Mouse (Mus musculus) right cerebral cortex, postnatal 4 days (tissue): ENCODE results near the gene Iqcd.
A peak's percentile ranks its signal among the peaks of the same experiment; 100 is the strongest.

Experiments used
- DNase-seq: peaks from one replicate; pipeline ENCODE4 v3.0.0-alpha.2; 2022

Iqcd gene

GRCm38 (mm10) chr5:120588569-120589094 is at the start of gene Iqcd, which contains the start of gene Tpcn1:
Gene Iqcd (plus strand): TSS chr5:120589016.
Gene Tpcn1 (minus strand): TSS chr5:120588673.
- peak; percentile 99 for DNase-seq

DNA sequence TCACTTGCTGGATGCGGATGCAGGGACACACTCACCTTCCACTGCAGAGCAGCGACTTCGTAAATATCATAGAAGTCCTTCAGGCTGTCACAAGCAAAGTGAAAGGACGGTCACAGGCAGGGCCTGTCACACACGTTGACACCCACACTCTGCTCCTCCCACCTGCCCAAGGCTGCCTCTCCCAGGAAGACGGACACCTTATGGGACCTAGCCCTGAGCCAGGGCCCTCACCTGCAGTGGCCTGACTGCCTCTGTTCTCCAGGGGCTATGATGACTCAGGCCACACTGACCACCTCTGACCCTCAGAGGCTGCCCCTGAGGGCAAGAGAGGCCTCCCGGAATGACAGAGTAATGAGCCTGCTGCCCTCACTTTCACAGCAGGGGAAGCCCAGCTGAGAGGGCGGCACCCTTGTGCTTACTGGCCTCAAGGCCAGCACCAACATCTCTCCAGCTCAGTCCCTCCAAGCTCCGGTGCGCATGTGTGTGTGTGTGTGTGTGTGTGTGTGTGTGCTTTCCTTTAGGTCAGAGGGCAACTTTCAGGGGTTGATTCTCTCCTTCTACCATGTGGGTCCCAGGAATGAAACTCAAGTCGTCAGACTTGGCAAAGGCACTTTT is 40.5 kb upstream of the Iqcd start:
- DNase-seq = no peak

- no peak for DNase-seq
Measured at GRCm38 (mm10) chr5:120550137-120550536, 38.7 kb upstream of the Iqcd start.

DNA sequence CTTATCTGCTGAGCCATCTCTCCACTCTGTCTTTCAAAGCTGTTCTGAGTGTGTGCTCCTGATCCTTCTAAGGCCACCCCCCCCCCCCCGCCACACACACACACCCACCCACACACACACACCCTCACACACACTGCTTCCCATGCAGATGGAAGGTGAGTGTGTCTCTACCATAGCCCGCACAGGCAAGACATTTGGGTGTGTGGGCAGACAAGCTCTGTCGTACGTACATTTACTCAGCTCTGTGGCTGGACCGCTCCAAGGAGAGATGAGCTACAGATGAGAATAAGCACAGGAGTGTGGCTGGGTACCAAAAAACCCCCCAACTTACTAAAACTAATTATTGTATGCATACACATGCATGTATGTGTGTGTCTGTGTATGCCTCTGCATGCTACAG is 38.1 kb upstream of the Iqcd start:
- no peak for DNase-seq

DNA sequence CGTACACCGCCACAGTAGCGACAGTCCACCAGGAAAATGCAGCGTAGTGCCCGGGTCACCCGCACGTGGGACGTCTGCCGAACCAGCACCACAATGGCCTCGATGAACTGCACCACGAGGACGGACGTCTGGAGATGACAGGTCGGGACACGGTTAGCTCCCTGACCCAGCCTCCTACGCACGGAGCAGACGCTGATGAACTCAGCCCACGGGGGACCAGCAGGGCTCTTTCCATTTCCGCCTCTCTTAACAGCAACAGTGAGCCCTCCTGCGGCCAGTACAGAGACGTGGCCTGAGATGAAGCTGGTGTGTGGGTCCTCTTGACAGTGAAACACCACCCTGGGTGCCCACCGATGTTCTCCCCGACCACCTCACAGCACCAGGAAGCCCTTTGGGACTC is 32.9 kb upstream of the Iqcd start:
- no peak for DNase-seq

DNA sequence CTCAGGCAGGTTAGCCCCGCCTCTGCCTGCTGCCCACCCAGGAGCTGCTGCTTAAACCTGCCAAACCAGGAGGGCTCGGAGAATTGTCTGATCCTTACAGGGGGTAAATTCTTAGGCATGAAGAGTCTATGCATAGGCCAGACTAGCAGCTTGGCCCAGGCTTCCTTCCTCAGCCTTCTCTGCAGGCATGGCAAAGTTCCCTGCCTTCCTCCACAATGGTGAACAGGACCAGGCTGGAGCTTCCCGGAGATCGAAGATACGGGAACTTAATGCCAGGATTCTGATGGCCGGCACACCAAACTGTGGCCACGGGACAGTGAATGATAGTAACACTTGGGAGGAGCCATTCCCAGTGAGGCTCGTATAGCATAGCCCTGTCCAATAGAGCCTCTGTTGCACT is 30.8 kb upstream of the Iqcd start:
- DNase-seq = no peak

- DNase-seq = no peak
Measured at GRCm38 (mm10) chr5:120558762-120559161, 30.1 kb upstream of the Iqcd start.

GRCm38 (mm10) chr5:120560129-120560615 is 28.6 kb upstream of the Iqcd start:
- no peak for DNase-seq

DNA sequence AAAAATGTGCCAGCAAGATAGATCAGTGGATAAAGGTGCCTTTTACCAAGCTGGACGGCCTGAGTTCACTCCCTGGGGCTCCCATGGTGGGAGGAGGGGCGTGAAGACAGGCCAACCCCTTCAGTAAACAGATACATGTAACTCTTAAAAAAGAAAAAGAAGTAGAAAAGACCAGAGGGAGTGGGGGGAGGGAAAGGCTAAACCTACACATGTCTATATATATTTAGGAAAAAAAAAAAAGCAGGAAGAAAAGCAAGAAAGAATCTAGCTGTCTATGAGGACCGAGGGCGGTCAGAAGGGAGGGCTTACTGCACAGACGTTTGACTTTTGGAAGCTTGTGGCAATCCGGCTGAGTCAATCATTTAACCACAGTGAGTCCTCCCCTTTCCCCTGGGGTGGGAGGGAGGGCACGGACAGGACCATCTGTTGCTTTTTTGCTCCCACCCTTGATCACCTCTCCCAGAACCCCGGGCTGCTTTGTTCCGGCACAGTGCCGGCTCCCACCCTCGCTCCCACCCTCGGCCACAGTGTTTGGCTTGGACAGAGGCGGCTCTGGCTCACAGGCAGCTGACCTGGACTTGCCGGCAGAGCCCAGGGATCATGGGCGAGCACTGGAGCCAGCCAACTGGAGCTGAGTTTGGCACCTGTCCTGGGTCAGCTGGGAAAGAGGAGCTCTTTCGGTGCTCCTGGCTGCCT is 28.1 kb upstream of the Iqcd start:
- peak; percentile 39 for DNase-seq

DNA sequence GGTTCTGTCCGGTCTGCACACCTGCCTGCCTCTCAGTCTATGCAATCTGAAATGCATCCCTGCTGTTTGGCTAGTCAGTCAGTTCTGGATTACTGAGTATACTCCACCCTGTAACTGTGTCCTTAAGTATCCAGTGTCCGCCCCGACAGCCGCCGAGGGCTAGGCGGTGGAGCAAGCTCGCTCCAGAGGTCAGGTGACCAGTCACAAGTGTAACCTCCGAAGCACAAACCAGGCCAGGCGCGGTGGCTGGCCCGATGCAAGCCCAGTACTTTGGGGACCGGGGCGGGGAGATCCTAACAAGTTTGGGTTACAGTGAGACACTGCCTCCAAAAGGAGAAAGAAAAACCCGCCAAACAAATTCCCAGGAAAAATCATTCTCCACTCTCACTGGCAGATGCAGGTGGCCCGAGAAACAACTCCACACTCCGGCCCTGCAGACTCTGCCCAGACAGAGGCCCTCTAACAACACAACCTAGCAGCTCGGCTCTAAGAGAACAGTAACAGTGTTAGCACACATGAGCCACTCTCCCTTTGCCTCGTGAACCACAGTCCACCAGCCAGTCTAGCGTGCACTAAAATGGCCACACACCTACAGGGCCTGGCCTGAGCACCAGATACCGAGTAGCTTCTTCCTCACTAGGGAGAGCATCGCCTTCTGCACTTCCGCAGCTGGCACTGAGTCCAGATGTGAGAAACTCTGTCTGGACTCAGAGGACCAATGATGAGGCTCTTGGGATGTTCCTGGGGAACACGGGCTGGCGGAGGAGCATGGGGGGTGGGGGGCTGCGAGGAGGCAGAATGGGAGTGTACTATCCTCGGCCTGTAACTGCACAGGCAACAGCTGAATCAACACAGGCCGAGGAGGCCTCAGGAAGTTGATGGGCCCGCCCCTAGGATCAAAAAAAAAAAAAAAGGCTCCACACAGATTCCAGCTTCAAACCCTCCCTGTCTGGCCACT is 25.6 kb upstream of the Iqcd start:
- DNase-seq = no peak

DNA sequence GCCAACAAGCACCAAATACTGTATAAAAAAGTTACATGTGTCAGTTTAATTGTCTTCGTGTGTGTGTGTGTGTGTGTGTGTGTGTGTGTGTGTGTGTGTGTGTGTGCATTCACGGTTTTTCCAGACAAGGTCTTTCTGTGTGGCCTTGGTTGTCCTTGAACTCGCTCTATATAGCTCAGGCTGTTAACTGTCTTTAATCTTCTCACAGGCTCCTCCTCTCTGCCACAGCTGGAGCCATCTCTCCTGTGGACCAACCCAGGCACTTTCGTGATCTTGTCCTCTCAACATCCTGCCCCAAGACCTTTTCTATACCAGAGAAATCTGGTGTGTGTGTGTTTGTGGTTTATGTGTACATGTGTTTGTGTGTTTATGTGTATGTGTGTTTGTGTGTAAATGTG is 24.9 kb upstream of the Iqcd start:
- no peak for DNase-seq

- no peak for DNase-seq
Measured at GRCm38 (mm10) chr5:120565171-120565905, 23.5 kb upstream of the Iqcd start.

DNA sequence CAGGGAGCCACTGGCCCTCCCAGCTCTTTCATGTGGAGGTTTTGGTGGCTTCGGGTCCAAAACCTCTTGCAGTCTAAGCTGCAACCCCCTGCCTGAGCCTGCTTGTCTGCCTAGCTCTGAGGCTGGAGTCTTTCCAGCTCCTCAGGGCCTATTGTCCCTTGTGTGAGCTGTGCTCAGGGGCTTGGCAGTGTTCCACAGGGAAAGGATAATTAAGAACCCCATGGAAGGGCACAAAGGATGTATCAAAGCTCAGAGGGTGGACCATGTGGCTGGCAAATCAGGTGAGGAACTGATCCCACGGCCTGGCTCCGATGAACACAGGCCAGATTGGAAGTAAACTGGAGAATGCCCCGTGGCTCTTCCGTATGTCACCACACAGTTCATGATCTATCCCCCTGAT is 22.7 kb upstream of the Iqcd start:
- DNase-seq = peak; percentile 56

GRCm38 (mm10) chr5:120566681-120567252 is 22.0 kb upstream of the Iqcd start:
- DNase-seq = no peak

DNA sequence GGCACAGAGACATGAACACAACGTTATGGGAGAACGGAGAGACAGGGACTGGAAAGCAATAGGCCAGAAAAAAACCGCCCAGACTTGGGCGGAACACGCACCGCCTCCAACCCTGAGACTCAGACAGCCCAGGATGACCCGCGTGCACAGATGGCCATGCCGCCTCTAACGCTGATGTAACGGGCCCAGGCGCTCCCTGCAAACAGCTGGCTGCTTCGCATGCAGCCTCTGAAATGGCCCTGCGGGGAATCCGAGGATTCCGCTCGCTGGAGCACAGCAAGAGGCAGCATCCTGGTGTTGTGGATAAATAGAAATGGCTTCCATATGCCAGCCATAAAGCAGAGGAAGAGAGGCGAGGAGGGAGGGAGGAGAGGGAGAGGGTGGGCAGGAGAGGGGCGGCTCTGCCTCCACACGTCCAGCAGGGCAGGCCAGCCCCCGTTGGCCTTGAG is 21.5 kb upstream of the Iqcd start:
- DNase-seq = no peak

GRCm38 (mm10) chr5:120567761-120568211 is 21.0 kb upstream of the Iqcd start:
- DNase-seq = peak; percentile 52

- no peak for DNase-seq
Measured at GRCm38 (mm10) chr5:120568336-120568768, 20.5 kb upstream of the Iqcd start.

- no peak for DNase-seq
Measured at GRCm38 (mm10) chr5:120568964-120569363, 19.9 kb upstream of the Iqcd start.

GRCm38 (mm10) chr5:120569791-120570190 is 19.0 kb upstream of the Iqcd start:
- no peak for DNase-seq

- no peak for DNase-seq
Measured at GRCm38 (mm10) chr5:120570289-120570897, 18.4 kb upstream of the Iqcd start.

- DNase-seq = no peak
Measured at GRCm38 (mm10) chr5:120571056-120571740, 17.6 kb upstream of the Iqcd start.
